Mouse (Mus musculus): ENCODE results near the gene Cmpk1.

DNA sequence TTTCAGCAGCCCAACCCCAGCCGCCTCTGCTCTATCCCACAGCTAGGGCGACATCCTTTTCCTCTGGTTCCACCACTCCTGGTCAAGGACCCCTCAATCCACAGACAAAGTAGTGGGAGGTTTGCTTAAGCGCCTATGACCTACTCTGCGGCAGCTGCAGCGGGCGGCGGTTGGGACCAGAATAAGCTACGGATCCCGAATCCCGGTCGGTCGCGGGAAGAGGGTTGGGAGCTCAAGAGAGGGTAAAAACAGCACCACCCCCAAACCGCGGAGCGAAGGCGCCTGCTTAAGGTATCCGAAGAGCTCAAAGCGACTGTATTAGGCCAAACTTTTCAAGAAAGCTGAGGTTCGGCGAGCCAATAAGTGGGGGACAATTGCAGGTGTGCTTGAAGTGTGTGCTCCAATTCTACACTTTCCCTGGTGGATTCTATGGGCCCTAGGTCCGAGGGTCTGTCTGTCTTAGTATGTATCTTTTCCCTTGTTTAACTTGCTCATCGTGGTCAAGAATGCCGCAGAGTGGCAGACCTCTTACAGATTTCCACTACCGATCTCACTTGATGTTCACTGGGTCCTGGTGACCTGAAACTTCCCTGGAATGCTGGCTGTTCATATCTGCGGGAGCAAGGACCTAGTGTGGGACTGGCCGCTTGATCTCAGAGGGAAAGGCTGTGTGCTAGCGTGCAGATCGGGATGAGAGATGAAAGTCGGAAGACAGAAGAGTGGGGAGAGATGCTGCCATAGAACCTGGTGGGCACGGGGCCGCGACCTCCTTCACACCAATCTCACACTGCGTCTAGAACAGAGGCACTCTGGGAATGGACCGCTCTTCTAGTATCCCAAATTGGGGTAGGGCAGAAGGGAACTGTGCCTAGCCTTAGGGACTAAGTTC lies 74.1 kb downstream of the Cmpk1 start:
- TF ChIP-seq POLR2A (IDR thresholded peaks at IDR 0.05; ENCODE audit: borderline replicate concordance, control insufficient read depth, low read depth, low read length) (no peak), CTCF (IDR thresholded peaks at IDR 0.05; ENCODE audit: control insufficient read depth, insufficient read depth, low read length) (no peak)

All from bone marrow, adult 2 months (tissue).